Mouse (Mus musculus): ENCODE measurements around the gene Prkd3. TPM values are rescaled to one million over a fixed set of nuclear protein-coding genes. Genes with fewer than 3 reads are reported as not detected.

Prkd3 gene
- 9.8 and 10.3 TPM in 2 replicates for polyA plus RNA-seq (2015; fragmentation: Nextera tagmentation; extraction: Ambion mirVana)

GRCm38 (mm10) chr17:79020208-79020983, at the start of gene Prkd3:
Prkd3 (minus strand) TSS chr17:79020816.
- under 1% methylated on average over 53 of the region's 113 CpGs for WGBS
- H3K27me3 ChIP-seq (ENCODE audit: control insufficient read depth, insufficient read depth, low read depth, low read length), result no peaks in the 10 kb centered on the region; the same call in 1 of the 2 replicates
- H3K27ac ChIP-seq (ENCODE audit: low read length), result peak within 1 kb of the TSS; percentile 60
- peak within 1 kb of the TSS; percentile 85 for H3K4me3 ChIP-seq (ENCODE audit: low read depth, low read length)
- peak within 1 kb of the TSS; percentile 69 for H3K9ac ChIP-seq (ENCODE audit: low read depth, low read length)
- ATAC-seq, result peak; percentile 93
- no peaks in the 10 kb centered on the region for H3K36me3 ChIP-seq (ENCODE audit: control insufficient read depth, insufficient read depth, low read length)
- peak within 1 kb of the TSS; percentile 67 for H3K4me2 ChIP-seq (ENCODE audit: low read length)
- H3K9me3 ChIP-seq (replicated peaks; ENCODE audit: control insufficient read depth, low read length, poor library complexity, severe bottlenecking), result no peaks in the 10 kb centered on the region
- H3K4me1 ChIP-seq (ENCODE audit: control insufficient read depth, insufficient read depth, low read length), result peaks cover 3% of the 10 kb centered on the region; the same call in 1 of the 2 replicates

- H3K9ac ChIP-seq (ENCODE audit: low read depth, low read length), result no peak overlapping the region
- no peak overlapping the region for H3K27ac ChIP-seq (ENCODE audit: low read length)
- H3K4me2 ChIP-seq (ENCODE audit: low read length), result no peak overlapping the region
- no peaks in the 10 kb centered on the region for H3K9me3 ChIP-seq (replicated peaks; ENCODE audit: control insufficient read depth, low read length, poor library complexity, severe bottlenecking)
- no peak overlapping the region for H3K4me3 ChIP-seq (ENCODE audit: low read depth, low read length)
- ATAC-seq, result no peak
- no peaks in the 10 kb centered on the region for H3K27me3 ChIP-seq (ENCODE audit: control insufficient read depth, insufficient read depth, low read depth, low read length)
- 89% methylated on average over 14 of the region's 14 CpGs for WGBS
- H3K36me3 ChIP-seq (ENCODE audit: control insufficient read depth, insufficient read depth, low read length), result no peaks in the 10 kb centered on the region
- H3K4me1 ChIP-seq (ENCODE audit: control insufficient read depth, insufficient read depth, low read length), result no peaks in the 10 kb centered on the region
Observed at GRCm38 (mm10) chr17:79069766-79070480, 49.3 kb upstream of the Prkd3 start.

GRCm38 (mm10) chr17:79069019-79069418, 48.4 kb upstream of the Prkd3 start:
- Histone ChIP-seq H3K4me2 (ENCODE audit: low read length) (no peak overlapping the region), H3K36me3 (ENCODE audit: control insufficient read depth, insufficient read depth, low read length) (no peaks in the 10 kb centered on the region), H3K4me1 (ENCODE audit: control insufficient read depth, insufficient read depth, low read length) (no peaks in the 10 kb centered on the region), H3K9ac (ENCODE audit: low read depth, low read length) (no peak overlapping the region), H3K9me3 (replicated peaks; ENCODE audit: control insufficient read depth, low read length, poor library complexity, severe bottlenecking) (no peaks in the 10 kb centered on the region), H3K4me3 (ENCODE audit: low read depth, low read length) (no peak overlapping the region), H3K27me3 (ENCODE audit: control insufficient read depth, insufficient read depth, low read depth, low read length) (no peaks in the 10 kb centered on the region), H3K27ac (ENCODE audit: low read length) (no peak overlapping the region)
- ATAC-seq, result peak; percentile 56
- WGBS, result 34% methylated on average over 4 of the region's 4 CpGs

- no peaks in the 10 kb centered on the region for H3K9me3 ChIP-seq (replicated peaks; ENCODE audit: control insufficient read depth, low read length, poor library complexity, severe bottlenecking)
- no peaks in the 10 kb centered on the region for H3K36me3 ChIP-seq (ENCODE audit: control insufficient read depth, insufficient read depth, low read length)
- no peak overlapping the region for H3K9ac ChIP-seq (ENCODE audit: low read depth, low read length)
- ATAC-seq, result no peak
- no peak overlapping the region for H3K4me3 ChIP-seq (ENCODE audit: low read depth, low read length)
- no peaks in the 10 kb centered on the region for H3K4me1 ChIP-seq (ENCODE audit: control insufficient read depth, insufficient read depth, low read length)
- no peaks in the 10 kb centered on the region for H3K27me3 ChIP-seq (ENCODE audit: control insufficient read depth, insufficient read depth, low read depth, low read length)
- 70% methylated on average over 7 of the region's 7 CpGs for WGBS
- H3K27ac ChIP-seq (ENCODE audit: low read length), result no peak overlapping the region
- H3K4me2 ChIP-seq (ENCODE audit: low read length), result no peak overlapping the region
Observed at GRCm38 (mm10) chr17:79068581-79068980, 48.0 kb upstream of the Prkd3 start.

GRCm38 (mm10) chr17:79064250-79064649, 43.6 kb upstream of the Prkd3 start:
- ATAC-seq, result no peak
- H3K36me3 ChIP-seq (ENCODE audit: control insufficient read depth, insufficient read depth, low read length), result no peaks in the 10 kb centered on the region
- no peaks in the 10 kb centered on the region for H3K9me3 ChIP-seq (replicated peaks; ENCODE audit: control insufficient read depth, low read length, poor library complexity, severe bottlenecking)
- H3K9ac ChIP-seq (ENCODE audit: low read depth, low read length), result no peak overlapping the region
- H3K4me2 ChIP-seq (ENCODE audit: low read length), result no peak overlapping the region
- 86% methylated on average over 1 of the region's 1 CpGs for WGBS
- no peaks in the 10 kb centered on the region for H3K4me1 ChIP-seq (ENCODE audit: control insufficient read depth, insufficient read depth, low read length)
- H3K4me3 ChIP-seq (ENCODE audit: low read depth, low read length), result no peak overlapping the region
- H3K27me3 ChIP-seq (ENCODE audit: control insufficient read depth, insufficient read depth, low read depth, low read length), result no peaks in the 10 kb centered on the region
- no peak overlapping the region for H3K27ac ChIP-seq (ENCODE audit: low read length)

- Histone ChIP-seq H3K27me3 (ENCODE audit: control insufficient read depth, insufficient read depth, low read depth, low read length) (no peaks in the 10 kb centered on the region), H3K9ac (ENCODE audit: low read depth, low read length) (no peak overlapping the region), H3K4me2 (ENCODE audit: low read length) (no peak overlapping the region), H3K9me3 (replicated peaks; ENCODE audit: control insufficient read depth, low read length, poor library complexity, severe bottlenecking) (no peaks in the 10 kb centered on the region), H3K36me3 (ENCODE audit: control insufficient read depth, insufficient read depth, low read length) (no peaks in the 10 kb centered on the region), H3K4me3 (ENCODE audit: low read depth, low read length) (no peak overlapping the region), H3K27ac (ENCODE audit: low read length) (no peak overlapping the region), H3K4me1 (ENCODE audit: control insufficient read depth, insufficient read depth, low read length) (no peaks in the 10 kb centered on the region)
- WGBS, result 75% methylated on average over 5 of the region's 5 CpGs
- no peak for ATAC-seq
Observed at GRCm38 (mm10) chr17:79060221-79060620, 39.6 kb upstream of the Prkd3 start.

GRCm38 (mm10) chr17:79058271-79058670, 37.7 kb upstream of the Prkd3 start:
- 79% methylated on average over 6 of the region's 6 CpGs for WGBS
- no peak for ATAC-seq
- Histone ChIP-seq H3K36me3 (ENCODE audit: control insufficient read depth, insufficient read depth, low read length) (no peaks in the 10 kb centered on the region), H3K4me3 (ENCODE audit: low read depth, low read length) (no peak overlapping the region), H3K27ac (ENCODE audit: low read length) (no peak overlapping the region), H3K4me1 (ENCODE audit: control insufficient read depth, insufficient read depth, low read length) (peaks cover 4% of the 10 kb centered on the region), H3K9me3 (replicated peaks; ENCODE audit: control insufficient read depth, low read length, poor library complexity, severe bottlenecking) (no peaks in the 10 kb centered on the region), H3K27me3 (ENCODE audit: control insufficient read depth, insufficient read depth, low read depth, low read length) (no peaks in the 10 kb centered on the region), H3K9ac (ENCODE audit: low read depth, low read length) (no peak overlapping the region), H3K4me2 (ENCODE audit: low read length) (no peak overlapping the region)

- WGBS, result under 1% methylated on average over 45 of the region's 45 CpGs
- Histone ChIP-seq H3K9me3 (replicated peaks; ENCODE audit: control insufficient read depth, low read length, poor library complexity, severe bottlenecking) (no peaks in the 10 kb centered on the region), H3K4me2 (ENCODE audit: low read length) (peak overlapping the region; percentile 81), H3K4me3 (ENCODE audit: low read depth, low read length) (peak overlapping the region; percentile 81), H3K36me3 (ENCODE audit: control insufficient read depth, insufficient read depth, low read length) (no peaks in the 10 kb centered on the region), H3K27ac (ENCODE audit: low read length) (peak overlapping the region; percentile 92), H3K4me1 (ENCODE audit: control insufficient read depth, insufficient read depth, low read length) (peaks cover 8% of the 10 kb centered on the region), H3K27me3 (ENCODE audit: control insufficient read depth, insufficient read depth, low read depth, low read length) (no peaks in the 10 kb centered on the region), H3K9ac (ENCODE audit: low read depth, low read length) (peak overlapping the region; percentile 86)
- peak; percentile 96 for ATAC-seq
Observed at GRCm38 (mm10) chr17:79052088-79052812, 31.6 kb upstream of the Prkd3 start.
